Mouse (Mus musculus) brain, embryonic 14.5 days (tissue): Measurements from ENCODE around the gene Armcx6.

Source experiments
- CTCF ChIP-seq: fragments of 200-500 bp; IDR thresholded peaks from 2 replicates; pipeline ENCODE4 v1.5.1; 2012; ENCODE audit warnings: inconsistent platforms, mild to moderate bottlenecking, moderate library complexity, borderline replicate concordance; ENCODE audit not compliant: insufficient read depth, insufficient read length; ENCODE audit errors: extremely low read depth
- POLR2A ChIP-seq: fragments of 200-500 bp; IDR thresholded peaks from 2 replicates; pipeline ENCODE4 v1.6.1; 2012; ENCODE audit warnings: mild to moderate bottlenecking, inconsistent platforms, borderline replicate concordance; ENCODE audit not compliant: poor library complexity, insufficient read depth, insufficient read length, severe bottlenecking; ENCODE audit errors: extremely low read depth

- TF ChIP-seq CTCF (no peak), POLR2A (no peak)
Measured at GRCm38 (mm10) chrX:134787728-134788127, 36.5 kb upstream of the Armcx6 start.
